Mouse (Mus musculus): Measurements from ENCODE around the gene Bnc2. TPM values are rescaled to one million over a fixed set of nuclear protein-coding genes. Genes with fewer than 3 reads are reported as not detected.

Gene Bnc2
- polyA plus RNA-seq, 1 experiment, result 1.8 TPM

DNA sequence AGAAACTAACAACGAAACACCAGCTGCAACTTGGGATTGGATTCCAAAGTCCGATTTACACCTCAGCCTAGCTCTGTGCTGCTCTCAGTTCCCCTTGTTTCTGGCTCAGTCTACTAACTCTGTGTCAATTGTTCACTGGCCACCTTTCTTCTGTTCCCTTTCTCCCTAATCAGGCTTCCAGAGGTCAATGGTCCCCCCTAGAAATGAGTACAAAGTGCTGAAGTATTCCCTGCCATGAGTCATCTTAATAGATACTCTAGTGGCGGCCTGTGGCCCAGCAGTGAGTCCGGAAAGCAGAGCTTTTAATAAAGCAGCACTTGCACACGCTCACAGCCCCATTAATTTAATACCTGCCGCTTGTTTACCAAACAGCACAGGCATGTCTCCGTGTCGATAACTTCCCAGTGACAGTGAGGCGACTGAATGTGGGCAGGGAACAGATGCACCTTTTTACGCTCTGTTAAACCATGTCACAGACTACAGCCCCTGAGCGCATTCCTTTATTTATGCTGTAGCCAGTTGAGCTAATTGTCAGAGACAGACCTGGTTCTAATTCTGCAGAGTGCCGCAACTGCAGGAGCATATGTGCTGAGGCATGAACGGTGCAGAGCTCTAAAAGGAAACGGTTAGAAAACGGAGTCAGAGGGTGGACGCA lies 218.8 kb downstream of the Bnc2 start:
- TF ChIP-seq POLR2A (IDR thresholded peaks at IDR 0.05; ENCODE audit: control insufficient read depth, extremely low read depth, insufficient read depth, low read length, poor library complexity) (no peak), CTCF (IDR thresholded peaks at IDR 0.05; ENCODE audit: borderline replicate concordance, control insufficient read depth, extremely low read depth, insufficient read depth, low read length, poor library complexity) (no peak)
- no peaks in the 10 kb centered on the region for H3K4me1 ChIP-seq (replicated peaks; ENCODE audit: control insufficient read depth, insufficient read depth, low read length)
- no peak overlapping the region for H3K27ac ChIP-seq (ENCODE audit: control insufficient read depth, insufficient read depth, low read length)
- no peak for DNase-seq
- WGBS, result 92% methylated on average over 16 of the region's 16 CpGs
- no peaks in the 10 kb centered on the region for H3K36me3 ChIP-seq (ENCODE audit: control insufficient read depth, insufficient read depth, low read length)
- H3K27me3 ChIP-seq (ENCODE audit: control insufficient read depth, insufficient read depth, low read length), result no peaks in the 10 kb centered on the region
- H3K4me3 ChIP-seq (ENCODE audit: control insufficient read depth, insufficient read depth, low read length), result no peak overlapping the region

DNA sequence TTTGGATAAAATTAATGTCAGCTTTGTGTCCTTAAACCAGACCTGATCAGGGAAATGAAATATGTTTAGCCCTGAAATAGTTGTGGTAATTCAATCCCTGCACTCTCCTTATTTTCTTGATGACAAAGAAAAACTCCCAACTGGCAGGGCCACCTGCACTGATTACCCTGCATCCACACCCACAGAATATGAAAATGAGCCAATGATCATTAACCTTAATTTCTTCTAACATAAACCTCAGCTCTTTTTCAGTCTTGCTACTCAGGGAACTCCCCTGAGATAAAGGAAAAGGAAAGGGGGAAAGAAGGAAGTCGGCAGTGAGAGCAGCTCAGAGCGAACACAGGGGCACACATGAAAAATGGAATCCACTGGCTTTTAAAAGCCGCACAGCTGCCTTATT lies 220.6 kb downstream of the Bnc2 start:
- TF ChIP-seq CTCF (IDR thresholded peaks at IDR 0.05; ENCODE audit: borderline replicate concordance, control insufficient read depth, extremely low read depth, insufficient read depth, low read length, poor library complexity), result no peak
- TF ChIP-seq POLR2A (IDR thresholded peaks at IDR 0.05; ENCODE audit: control insufficient read depth, extremely low read depth, insufficient read depth, low read length, poor library complexity), result no peak
- Histone ChIP-seq H3K27me3 (ENCODE audit: control insufficient read depth, insufficient read depth, low read length) (no peaks in the 10 kb centered on the region), H3K4me3 (ENCODE audit: control insufficient read depth, insufficient read depth, low read length) (no peak overlapping the region), H3K36me3 (ENCODE audit: control insufficient read depth, insufficient read depth, low read length) (no peaks in the 10 kb centered on the region), H3K27ac (ENCODE audit: control insufficient read depth, insufficient read depth, low read length) (no peak overlapping the region), H3K4me1 (replicated peaks; ENCODE audit: control insufficient read depth, insufficient read depth, low read length) (no peaks in the 10 kb centered on the region)
- DNase-seq, result no peak
- 76% methylated on average over 3 of the region's 3 CpGs for WGBS

DNA sequence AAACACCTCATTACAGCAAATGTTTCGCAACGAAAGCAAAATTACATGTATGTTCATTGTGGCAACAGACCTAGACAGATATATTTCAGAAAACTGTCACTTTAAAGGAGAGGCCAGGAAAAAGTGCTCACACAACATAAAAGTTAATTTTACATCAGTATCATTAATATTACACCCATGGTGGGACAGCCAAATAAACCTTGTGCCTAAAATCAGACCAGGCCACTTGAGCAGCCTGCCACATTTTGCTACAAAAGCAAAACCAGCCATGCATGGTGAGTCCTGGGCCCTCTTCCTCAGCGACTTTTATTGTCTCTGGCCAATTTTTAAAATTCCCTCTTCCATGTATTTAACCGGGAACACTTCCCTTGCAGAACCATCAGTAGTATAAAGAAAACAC lies 221.5 kb downstream of the Bnc2 start:
- H3K27me3 ChIP-seq (ENCODE audit: control insufficient read depth, insufficient read depth, low read length), result no peaks in the 10 kb centered on the region
- TF ChIP-seq CTCF (IDR thresholded peaks at IDR 0.05; ENCODE audit: borderline replicate concordance, control insufficient read depth, extremely low read depth, insufficient read depth, low read length, poor library complexity) (no peak), POLR2A (IDR thresholded peaks at IDR 0.05; ENCODE audit: control insufficient read depth, extremely low read depth, insufficient read depth, low read length, poor library complexity) (no peak)
- H3K27ac ChIP-seq (ENCODE audit: control insufficient read depth, insufficient read depth, low read length), result no peak overlapping the region
- WGBS, result 84% methylated on average over 4 of the region's 4 CpGs
- H3K4me3 ChIP-seq (ENCODE audit: control insufficient read depth, insufficient read depth, low read length), result no peak overlapping the region
- no peaks in the 10 kb centered on the region for H3K36me3 ChIP-seq (ENCODE audit: control insufficient read depth, insufficient read depth, low read length)
- no peak for DNase-seq
- no peaks in the 10 kb centered on the region for H3K4me1 ChIP-seq (replicated peaks; ENCODE audit: control insufficient read depth, insufficient read depth, low read length)

DNA sequence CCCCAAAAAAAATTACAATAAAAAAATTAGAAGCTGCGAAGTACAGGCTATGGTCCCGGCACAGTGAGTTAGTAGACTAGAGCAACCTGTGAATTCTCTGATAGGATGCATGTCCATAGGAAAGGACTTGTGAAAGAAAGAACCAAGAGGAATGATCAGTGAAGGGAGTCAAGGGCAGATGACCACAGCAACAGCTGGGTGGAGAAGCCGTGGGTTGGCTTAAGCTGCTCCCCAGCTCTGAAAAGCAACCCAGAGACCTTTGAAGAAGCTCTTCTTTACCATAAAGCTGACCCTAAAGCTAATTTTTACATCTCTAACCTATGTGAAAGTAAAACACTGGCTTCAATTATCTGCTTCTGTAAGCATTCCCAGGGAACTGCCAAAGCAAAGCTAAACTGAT lies 222.4 kb downstream of the Bnc2 start:
- no peaks in the 10 kb centered on the region for H3K36me3 ChIP-seq (ENCODE audit: control insufficient read depth, insufficient read depth, low read length)
- DNase-seq, result no peak
- no peaks in the 10 kb centered on the region for H3K27me3 ChIP-seq (ENCODE audit: control insufficient read depth, insufficient read depth, low read length)
- no peak overlapping the region for H3K4me3 ChIP-seq (ENCODE audit: control insufficient read depth, insufficient read depth, low read length)
- H3K27ac ChIP-seq (ENCODE audit: control insufficient read depth, insufficient read depth, low read length), result no peak overlapping the region
- no peak for TF ChIP-seq POLR2A (IDR thresholded peaks at IDR 0.05; ENCODE audit: control insufficient read depth, extremely low read depth, insufficient read depth, low read length, poor library complexity)
- no peak for TF ChIP-seq CTCF (IDR thresholded peaks at IDR 0.05; ENCODE audit: borderline replicate concordance, control insufficient read depth, extremely low read depth, insufficient read depth, low read length, poor library complexity)
- H3K4me1 ChIP-seq (replicated peaks; ENCODE audit: control insufficient read depth, insufficient read depth, low read length), result no peaks in the 10 kb centered on the region
- 96% methylated on average over 3 of the region's 3 CpGs for WGBS

DNA sequence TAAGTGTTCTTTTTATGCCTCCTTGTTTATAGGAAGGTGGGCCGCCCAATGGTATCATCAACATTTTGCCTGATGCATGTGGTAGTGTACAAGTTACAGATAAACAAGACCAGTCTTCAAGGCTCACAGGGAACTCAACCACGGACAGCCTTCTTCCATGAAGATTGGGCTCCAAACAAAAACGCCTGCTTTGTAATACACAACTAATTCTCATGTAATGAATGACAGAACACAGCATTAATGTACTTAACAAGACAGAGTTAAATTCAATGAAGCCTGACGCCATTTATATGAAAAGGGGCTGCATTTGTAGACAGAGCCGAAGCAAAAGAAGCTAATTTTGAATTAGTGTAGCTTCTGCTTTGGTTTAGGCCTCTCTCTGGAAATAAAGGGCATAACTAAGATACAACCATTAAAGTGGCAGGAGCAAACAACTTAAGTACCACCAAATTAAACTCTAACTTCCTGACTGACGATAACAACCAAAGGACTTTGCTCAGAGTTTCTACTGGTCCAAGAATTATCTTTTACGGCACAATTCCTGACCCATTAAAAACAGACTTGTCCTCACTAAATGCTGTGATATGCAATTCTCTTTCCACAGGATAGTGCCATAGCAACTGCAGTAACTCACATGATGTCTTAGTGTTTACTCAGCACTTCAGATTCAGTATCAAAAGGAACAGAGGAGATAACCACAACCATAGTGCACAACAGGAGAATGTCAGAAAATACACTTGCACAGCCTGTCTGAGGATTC lies 225.6 kb downstream of the Bnc2 start:
- Histone ChIP-seq H3K4me1 (replicated peaks; ENCODE audit: control insufficient read depth, insufficient read depth, low read length) (no peaks in the 10 kb centered on the region), H3K27me3 (ENCODE audit: control insufficient read depth, insufficient read depth, low read length) (no peaks in the 10 kb centered on the region), H3K36me3 (ENCODE audit: control insufficient read depth, insufficient read depth, low read length) (no peaks in the 10 kb centered on the region), H3K27ac (ENCODE audit: control insufficient read depth, insufficient read depth, low read length) (no peak overlapping the region), H3K4me3 (ENCODE audit: control insufficient read depth, insufficient read depth, low read length) (no peak overlapping the region)
- no peak for TF ChIP-seq POLR2A (IDR thresholded peaks at IDR 0.05; ENCODE audit: control insufficient read depth, extremely low read depth, insufficient read depth, low read length, poor library complexity)
- TF ChIP-seq CTCF (IDR thresholded peaks at IDR 0.05; ENCODE audit: borderline replicate concordance, control insufficient read depth, extremely low read depth, insufficient read depth, low read length, poor library complexity), result no peak
- 95% methylated on average over 7 of the region's 7 CpGs for WGBS
- no peak for DNase-seq

DNA sequence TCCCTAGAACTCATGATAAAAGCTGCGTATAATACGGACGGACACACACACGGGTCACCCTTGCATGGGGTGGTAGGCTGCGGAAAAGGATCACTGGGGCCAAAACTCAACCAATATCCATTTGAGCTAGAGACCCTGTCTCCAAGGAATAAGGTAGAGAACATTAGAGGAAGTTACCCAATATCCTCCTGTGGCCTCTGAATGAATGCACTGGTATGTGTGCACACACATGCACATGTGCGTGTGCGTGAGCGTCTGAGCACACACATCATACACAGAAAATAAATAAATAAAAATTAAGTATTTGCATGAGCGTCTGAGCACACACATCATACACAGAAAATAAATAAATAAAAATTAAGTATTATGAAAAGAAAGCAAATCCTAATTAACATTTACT lies 241.8 kb downstream of the Bnc2 start:
- Histone ChIP-seq H3K27me3 (ENCODE audit: control insufficient read depth, insufficient read depth, low read length) (no peaks in the 10 kb centered on the region), H3K27ac (ENCODE audit: control insufficient read depth, insufficient read depth, low read length) (no peak overlapping the region), H3K36me3 (ENCODE audit: control insufficient read depth, insufficient read depth, low read length) (no peaks in the 10 kb centered on the region), H3K4me1 (replicated peaks; ENCODE audit: control insufficient read depth, insufficient read depth, low read length) (no peaks in the 10 kb centered on the region), H3K4me3 (ENCODE audit: control insufficient read depth, insufficient read depth, low read length) (no peak overlapping the region)
- TF ChIP-seq POLR2A (IDR thresholded peaks at IDR 0.05; ENCODE audit: control insufficient read depth, extremely low read depth, insufficient read depth, low read length, poor library complexity) (no peak), CTCF (IDR thresholded peaks at IDR 0.05; ENCODE audit: borderline replicate concordance, control insufficient read depth, extremely low read depth, insufficient read depth, low read length, poor library complexity) (no peak)
- no peak for DNase-seq
- 98% methylated on average over 9 of the region's 9 CpGs for WGBS

Measured in thymus, adult 2 months (tissue).